Mouse (Mus musculus) right cerebral cortex, postnatal 14 days (tissue): ENCODE data around the gene Rab23.
"Not testable (repeated sequence)": the region's sequence is repeated elsewhere in the genome, so short reads cannot be mapped to it uniquely, and the experiment has no call there.

Experiments used
- DNase-seq: peaks from one replicate; pipeline ENCODE4 v3.0.0; 2022

Gene Rab23

GRCm38 (mm10) chr1:33734001-33734685, 14.5 kb downstream of the Rab23 start:
- DNase-seq = no peak

- no peak for DNase-seq
These were observed 18.6 kb downstream of the Rab23 start for GRCm38 (mm10) chr1:33738281-33738680.

GRCm38 (mm10) chr1:33738681-33739278, 19.1 kb downstream of the Rab23 start:
- DNase-seq = no peak

- DNase-seq = peak; percentile 94
These were observed 19.6 kb downstream of the Rab23 start for GRCm38 (mm10) chr1:33739302-33739701.

- peak; percentile 39 for DNase-seq
These were observed 23.2 kb downstream of the Rab23 start for GRCm38 (mm10) chr1:33742903-33743302.

- not testable (repeated sequence) for DNase-seq
These were observed 25.1 kb downstream of the Rab23 start for GRCm38 (mm10) chr1:33744815-33745214.

GRCm38 (mm10) chr1:33745901-33746300, 26.2 kb downstream of the Rab23 start:
- DNase-seq = no peak

GRCm38 (mm10) chr1:33749109-33749508, 29.4 kb downstream of the Rab23 start:
- DNase-seq = no peak

- not testable (repeated sequence) for DNase-seq
These were observed 30.0 kb downstream of the Rab23 start for GRCm38 (mm10) chr1:33749709-33750108.

GRCm38 (mm10) chr1:33751283-33751682, 31.6 kb downstream of the Rab23 start:
- peak; percentile 40 for DNase-seq

GRCm38 (mm10) chr1:33754089-33754488, 34.4 kb downstream of the Rab23 start:
- DNase-seq = no peak

- peak; percentile 23 for DNase-seq
These were observed 35.5 kb downstream of the Rab23 start for GRCm38 (mm10) chr1:33754965-33755735.

GRCm38 (mm10) chr1:33755799-33756198, 36.1 kb downstream of the Rab23 start:
- DNase-seq = no peak

- no peak for DNase-seq
These were observed 36.8 kb downstream of the Rab23 start for GRCm38 (mm10) chr1:33756258-33757032.

- no peak for DNase-seq
These were observed 37.3 kb downstream of the Rab23 start for GRCm38 (mm10) chr1:33757033-33757413.

GRCm38 (mm10) chr1:33757491-33758041, 37.9 kb downstream of the Rab23 start, which contains the start of gene Bag2:
TSS of gene Bag2 (minus strand) at chr1:33757795.
- DNase-seq = peak; percentile 59

GRCm38 (mm10) chr1:33758488-33758887, 38.8 kb downstream of the Rab23 start:
- no peak for DNase-seq

- DNase-seq = no peak
These were observed 44.1 kb downstream of the Rab23 start for GRCm38 (mm10) chr1:33763826-33764225.

- DNase-seq = no peak
These were observed 45.9 kb downstream of the Rab23 start for GRCm38 (mm10) chr1:33765468-33766080.

- DNase-seq = no peak
These were observed 47.1 kb downstream of the Rab23 start for GRCm38 (mm10) chr1:33766520-33767508.
